Mouse (Mus musculus): ENCODE data around the gene Lrrc37a.
"Not testable (repeated sequence)": the region's sequence is repeated elsewhere in the genome, so short reads cannot be mapped to it uniquely, and the experiment has no call there.

Gene Lrrc37a

GRCm38 (mm10) chr11:103504497-103504896, at the start of gene Lrrc37a:
TSS of gene Lrrc37a (minus strand) at chr11:103504597.
- no peak for DNase-seq (ENCODE audit: low spot score)

- DNase-seq (ENCODE audit: low spot score): not testable (repeated sequence)
These were observed 30.6 kb upstream of the Lrrc37a start for GRCm38 (mm10) chr11:103534973-103535372.

GRCm38 (mm10) chr11:103512111-103512510, 7.7 kb upstream of the Lrrc37a start:
- DNase-seq (ENCODE audit: low spot score): no peak

GRCm38 (mm10) chr11:103464443-103464842, 40.0 kb downstream of the Lrrc37a start:
- no peak for DNase-seq (ENCODE audit: low spot score)

- DNase-seq (ENCODE audit: low spot score): not testable (repeated sequence)
These were observed 53.3 kb downstream of the Lrrc37a start for GRCm38 (mm10) chr11:103451105-103451504.

- not testable (repeated sequence) for DNase-seq (ENCODE audit: low spot score)
These were observed 54.7 kb downstream of the Lrrc37a start for GRCm38 (mm10) chr11:103449721-103450120.

- no peak for DNase-seq (ENCODE audit: low spot score)
These were observed 60.7 kb downstream of the Lrrc37a start for GRCm38 (mm10) chr11:103443678-103444077.

- DNase-seq (ENCODE audit: low spot score): no peak
These were observed 68.1 kb downstream of the Lrrc37a start for GRCm38 (mm10) chr11:103436282-103436681.

GRCm38 (mm10) chr11:103425031-103425430, 79.4 kb downstream of the Lrrc37a start:
- peak; percentile 46 for DNase-seq (ENCODE audit: low spot score)

GRCm38 (mm10) chr11:103419667-103420066, 84.7 kb downstream of the Lrrc37a start:
- DNase-seq (ENCODE audit: low spot score): no peak

- DNase-seq (ENCODE audit: low spot score): no peak
These were observed 85.2 kb downstream of the Lrrc37a start for GRCm38 (mm10) chr11:103419226-103419625.

- no peak for DNase-seq (ENCODE audit: low spot score)
These were observed 90.9 kb downstream of the Lrrc37a start for GRCm38 (mm10) chr11:103413516-103413915.

- no peak for DNase-seq (ENCODE audit: low spot score)
These were observed 91.4 kb downstream of the Lrrc37a start for GRCm38 (mm10) chr11:103412950-103413423.

GRCm38 (mm10) chr11:103411981-103412949, 92.1 kb downstream of the Lrrc37a start, which contains the start of gene Plekhm1:
TSS of gene Plekhm1 (minus strand) at chr11:103412687.
- peak; percentile 94 for DNase-seq (ENCODE audit: low spot score)

GRCm38 (mm10) chr11:103411301-103411700, 93.1 kb downstream of the Lrrc37a start:
- DNase-seq (ENCODE audit: low spot score): no peak

GRCm38 (mm10) chr11:103408880-103409279, 95.5 kb downstream of the Lrrc37a start:
- DNase-seq (ENCODE audit: low spot score): no peak

- not testable (repeated sequence) for DNase-seq (ENCODE audit: low spot score)
These were observed 97.3 kb downstream of the Lrrc37a start for GRCm38 (mm10) chr11:103407136-103407535.

- no peak for DNase-seq (ENCODE audit: low spot score)
These were observed 97.8 kb downstream of the Lrrc37a start for GRCm38 (mm10) chr11:103406551-103406950.

- DNase-seq (ENCODE audit: low spot score): no peak
These were observed 98.6 kb downstream of the Lrrc37a start for GRCm38 (mm10) chr11:103405814-103406213.

- DNase-seq (ENCODE audit: low spot score): no peak
These were observed 99.8 kb downstream of the Lrrc37a start for GRCm38 (mm10) chr11:103404618-103405017.

GRCm38 (mm10) chr11:103403776-103404175, 100.6 kb downstream of the Lrrc37a start:
- no peak for DNase-seq (ENCODE audit: low spot score)

- no peak for DNase-seq (ENCODE audit: low spot score)
These were observed 101.7 kb downstream of the Lrrc37a start for GRCm38 (mm10) chr11:103402738-103403137.

- DNase-seq (ENCODE audit: low spot score): no peak
These were observed 102.2 kb downstream of the Lrrc37a start for GRCm38 (mm10) chr11:103402198-103402597.

Data from testis, postnatal 14 days (tissue).